Mouse (Mus musculus) MEL (cell line): ENCODE data around the gene Alox5ap. TPM values are rescaled to one million over a fixed set of nuclear protein-coding genes. Genes with fewer than 3 reads are reported as not detected.

Source experiments
- DNase-seq: peaks from one replicate; pipeline ENCODE4 v3.0.0; 2011; ENCODE audit warnings: low read depth, low spot score
- H3K27ac ChIP-seq: 2 replicates; pipeline ENCODE4 v1.5.1; 2012; ENCODE audit warnings: low read depth, mild to moderate bottlenecking, control low read depth, low read length, moderate library complexity; ENCODE audit not compliant: control insufficient read depth
- H3K27me3 ChIP-seq, 2 experiments: fragments of 150-350 bp in 1 of 2; sonication (generic) in 1 of 2; 2 replicates each; pipeline ENCODE4 v1.6.1; 2012; ENCODE audit warnings: low read length in 2 of 2, mild to moderate bottlenecking in 2 of 2, improper control_type of control experiment in 1 of 2, moderate library complexity in 1 of 2; ENCODE audit not compliant: insufficient read depth in 2 of 2, control insufficient read depth in 1 of 2
- H3K36me3 ChIP-seq, 2 experiments: 2 replicates each; pipeline ENCODE4 v1.6.1; 2012 to 2014; ENCODE audit warnings: low read length in 2 of 2, improper control_type of control experiment in 1 of 2, inconsistent platforms in 1 of 2, mild to moderate bottlenecking in 1 of 2; ENCODE audit not compliant: insufficient read depth in 2 of 2, control insufficient read depth in 1 of 2
- H3K4me1 ChIP-seq, 2 experiments: fragments of 150-350 bp in 1 of 2; sonication (generic) in 1 of 2; 2 replicates each; pipeline ENCODE4 v1.6.1; 2012; ENCODE audit warnings: low read length in 2 of 2, improper control_type of control experiment in 1 of 2, mild to moderate bottlenecking in 1 of 2; ENCODE audit not compliant: insufficient read depth in 2 of 2, control insufficient read depth in 1 of 2
- H3K4me3 ChIP-seq, 2 experiments: fragments of 150-350 bp in 1 of 2; sonication (generic) in 1 of 2; 2 replicates each; pipeline ENCODE4 v1.5.1; 2012; ENCODE audit warnings: low read depth in 2 of 2, low read length in 2 of 2, mild to moderate bottlenecking in 2 of 2, moderate library complexity in 2 of 2, control low read depth in 1 of 2, improper control_type of control experiment in 1 of 2; ENCODE audit not compliant: control insufficient read depth in 1 of 2, insufficient read depth in 1 of 2
- H3K79me2 ChIP-seq: 2 replicates; pipeline ENCODE4 v1.6.1; 2012; ENCODE audit warnings: mild to moderate bottlenecking, low read length, moderate library complexity; ENCODE audit not compliant: control insufficient read depth, poor library complexity, insufficient read depth
- H3K9ac ChIP-seq: 2 replicates; pipeline ENCODE4 v1.6.1; 2012; ENCODE audit warnings: low read depth, mild to moderate bottlenecking, control low read depth, low read length, moderate library complexity; ENCODE audit not compliant: control insufficient read depth, poor library complexity, severe bottlenecking
- H3K9me3 ChIP-seq: fragments of 150-350 bp; sonication (generic); replicated peaks from 2 replicates; pipeline ENCODE4 v1.6.1; 2012; ENCODE audit warnings: mild to moderate bottlenecking, low read length, improper control_type of control experiment, moderate library complexity; ENCODE audit not compliant: insufficient read depth
- CHD2 ChIP-seq: IDR thresholded peaks from 2 replicates; pipeline ENCODE4 v1.6.1; 2011; ENCODE audit warnings: low read length, improper control_type of control experiment
- CTCF ChIP-seq, 3 experiments: IDR thresholded peaks in 2 of 3; conservative IDR thresholded peaks in 1 of 3; 2 replicates each; pipeline ENCODE4 v1.5.1; 2011 to 2012; ENCODE audit warnings: low read length in 3 of 3, low read depth in 2 of 3, mild to moderate bottlenecking in 2 of 3, improper control_type of control experiment in 1 of 3, inconsistent platforms in 1 of 3, mixed read lengths in 1 of 3, moderate library complexity in 1 of 3; ENCODE audit not compliant: control insufficient read depth in 1 of 3, insufficient read depth in 1 of 3, poor library complexity in 1 of 3, severe bottlenecking in 1 of 3
- E2F4 ChIP-seq: IDR thresholded peaks from 2 replicates; pipeline ENCODE4 v1.6.1; 2011; ENCODE audit warnings: low read depth, low read length, improper control_type of control experiment, borderline replicate concordance
- ELF1 ChIP-seq: IDR thresholded peaks from 2 replicates; pipeline ENCODE4 v1.6.1; 2014; ENCODE audit warnings: low read depth, mild to moderate bottlenecking, inconsistent platforms, low read length, improper control_type of control experiment, moderate library complexity
- EP300 ChIP-seq, 2 experiments: IDR thresholded peaks; 2 replicates each; pipeline ENCODE4 v1.6.1; 2011; ENCODE audit warnings: improper control_type of control experiment in 2 of 2, low read length in 2 of 2, low read depth in 1 of 2, mild to moderate bottlenecking in 1 of 2
- ETS1 ChIP-seq: IDR thresholded peaks from 2 replicates; pipeline ENCODE4 v1.6.1; 2012; ENCODE audit warnings: low read depth, mild to moderate bottlenecking, inconsistent platforms, low read length, improper control_type of control experiment, moderate library complexity
- GABPA ChIP-seq: IDR thresholded peaks from 2 replicates; pipeline ENCODE4 v1.6.1; 2012; ENCODE audit warnings: low read depth, mild to moderate bottlenecking, inconsistent platforms, low read length, improper control_type of control experiment, moderate library complexity
- GATA1 ChIP-seq: IDR thresholded peaks from 2 replicates; pipeline ENCODE4 v1.6.1; 2011; ENCODE audit warnings: low read depth, low read length, improper control_type of control experiment
- KAT2A ChIP-seq: conservative IDR thresholded peaks from 2 replicates; pipeline ENCODE4 v1.6.1; 2012; ENCODE audit warnings: low read depth, low read length, improper control_type of control experiment, inconsistent platforms
- MAFK ChIP-seq: IDR thresholded peaks from 2 replicates; pipeline ENCODE4 v1.6.1; 2011; ENCODE audit warnings: low read depth, mild to moderate bottlenecking, low read length, improper control_type of control experiment, borderline replicate concordance
- MAX ChIP-seq: IDR thresholded peaks from 2 replicates; pipeline ENCODE4 v1.6.1; 2011; ENCODE audit warnings: low read length, improper control_type of control experiment
- MAZ ChIP-seq: IDR thresholded peaks from 2 replicates; pipeline ENCODE4 v1.6.1; 2012; ENCODE audit warnings: low read depth, mild to moderate bottlenecking, inconsistent platforms, low read length, improper control_type of control experiment
- MYB ChIP-seq: IDR thresholded peaks from 2 replicates; pipeline ENCODE4 v1.6.1; 2011; ENCODE audit warnings: mild to moderate bottlenecking, low read depth, low read length, improper control_type of control experiment
- NELFE ChIP-seq: IDR thresholded peaks from 2 replicates; pipeline ENCODE4 v1.6.1; 2011; ENCODE audit warnings: low read depth, low read length, improper control_type of control experiment
- NRF1 ChIP-seq: IDR thresholded peaks from 2 replicates; pipeline ENCODE4 v1.6.1; 2014; ENCODE audit warnings: low read depth, mild to moderate bottlenecking, inconsistent platforms, low read length, improper control_type of control experiment, moderate library complexity; ENCODE audit not compliant: poor library complexity, insufficient read depth, severe bottlenecking
- POLR2A ChIP-seq, 2 experiments: IDR thresholded peaks; 2 replicates each; pipeline ENCODE4 v1.6.1; 2011 to 2012; ENCODE audit warnings: low read length in 2 of 2, mild to moderate bottlenecking in 2 of 2, control low read depth in 1 of 2, improper control_type of control experiment in 1 of 2, low read depth in 1 of 2, moderate library complexity in 1 of 2; ENCODE audit not compliant: control insufficient read depth in 1 of 2, insufficient read depth in 1 of 2, poor library complexity in 1 of 2
- POLR2AphosphoS2 ChIP-seq: IDR thresholded peaks from 2 replicates; pipeline ENCODE4 v1.6.1; 2011; ENCODE audit warnings: low read length, improper control_type of control experiment
- POLR2AphosphoS5 ChIP-seq: IDR thresholded peaks from 2 replicates; pipeline ENCODE4 v1.6.1; 2012; ENCODE audit warnings: low read depth, borderline replicate concordance, mild to moderate bottlenecking, inconsistent platforms, low read length, moderate library complexity, mixed read lengths
- RAD21 ChIP-seq: IDR thresholded peaks from 2 replicates; pipeline ENCODE4 v1.6.1; 2011; ENCODE audit warnings: mild to moderate bottlenecking, low read depth, low read length, improper control_type of control experiment
- RCOR1 ChIP-seq: IDR thresholded peaks from 2 replicates; pipeline ENCODE4 v1.6.1; 2012; ENCODE audit warnings: low read depth, mild to moderate bottlenecking, inconsistent platforms, low read length, improper control_type of control experiment
- TAL1 ChIP-seq: IDR thresholded peaks from 2 replicates; pipeline ENCODE4 v1.6.1; 2012; ENCODE audit warnings: mild to moderate bottlenecking, inconsistent platforms, low read length, moderate library complexity, mixed read lengths
- TBP ChIP-seq: IDR thresholded peaks from 2 replicates; pipeline ENCODE4 v1.8.0; 2011; ENCODE audit warnings: low read depth, low read length, improper control_type of control experiment
- TCF12 ChIP-seq: IDR thresholded peaks from 2 replicates; pipeline ENCODE4 v1.6.1; 2014; ENCODE audit warnings: low read depth, mild to moderate bottlenecking, inconsistent platforms, low read length, improper control_type of control experiment, moderate library complexity
- UBTF ChIP-seq: IDR thresholded peaks from 2 replicates; pipeline ENCODE4 v1.6.1; 2012; ENCODE audit warnings: low read depth, mild to moderate bottlenecking, inconsistent platforms, low read length, improper control_type of control experiment, moderate library complexity, borderline replicate concordance; ENCODE audit not compliant: insufficient read depth
- USF1 ChIP-seq: IDR thresholded peaks from 2 replicates; pipeline ENCODE4 v1.6.1; 2014; ENCODE audit warnings: low read depth, mild to moderate bottlenecking, inconsistent platforms, low read length, improper control_type of control experiment, moderate library complexity
- USF2 ChIP-seq, 2 experiments: IDR thresholded peaks; 2 replicates each; pipeline ENCODE4 v1.6.1; 2011 to 2012; ENCODE audit warnings: improper control_type of control experiment in 2 of 2, low read length in 2 of 2, borderline replicate concordance in 1 of 2, inconsistent platforms in 1 of 2, low read depth in 1 of 2, mild to moderate bottlenecking in 1 of 2; ENCODE audit not compliant: insufficient read depth in 1 of 2
- ZC3H11A ChIP-seq: IDR thresholded peaks from 2 replicates; pipeline ENCODE4 v1.6.1; 2012; ENCODE audit warnings: low read depth, mild to moderate bottlenecking, inconsistent platforms, low read length, improper control_type of control experiment
- ZKSCAN1 ChIP-seq: IDR thresholded peaks from 2 replicates; pipeline ENCODE4 v1.6.1; 2012; ENCODE audit warnings: low read depth, mild to moderate bottlenecking, inconsistent platforms, low read length, improper control_type of control experiment, moderate library complexity
- polyA plus RNA-seq, 2 experiments: library from polyadenylated mRNA; stranded (reverse) in 1 of 2; unstranded in 1 of 2; fragments of >175 nt in 1 of 2; fragments of >200 nt in 1 of 2; gene quantifications; 2 replicates each; pipeline versions ENCODE4 v1.2.1 to v1.2.4; 2012; ENCODE audit warnings: low replicate concordance in 2 of 2, low read depth in 1 of 2; ENCODE audit not compliant: insufficient read length in 2 of 2, insufficient read depth in 1 of 2, missing spikeins in 1 of 2
- total RNA-seq: library from RNA; depleted of rRNA; stranded (reverse); fragments of 300-350 nt; gene quantifications from 2 replicates; pipeline ENCODE4 v1.2.3, GENCODE M21; 2012

The Alox5ap gene
- total and polyA plus RNA-seq, 3 experiments = 56.4 to 157 TPM; not detected in 1

DNA sequence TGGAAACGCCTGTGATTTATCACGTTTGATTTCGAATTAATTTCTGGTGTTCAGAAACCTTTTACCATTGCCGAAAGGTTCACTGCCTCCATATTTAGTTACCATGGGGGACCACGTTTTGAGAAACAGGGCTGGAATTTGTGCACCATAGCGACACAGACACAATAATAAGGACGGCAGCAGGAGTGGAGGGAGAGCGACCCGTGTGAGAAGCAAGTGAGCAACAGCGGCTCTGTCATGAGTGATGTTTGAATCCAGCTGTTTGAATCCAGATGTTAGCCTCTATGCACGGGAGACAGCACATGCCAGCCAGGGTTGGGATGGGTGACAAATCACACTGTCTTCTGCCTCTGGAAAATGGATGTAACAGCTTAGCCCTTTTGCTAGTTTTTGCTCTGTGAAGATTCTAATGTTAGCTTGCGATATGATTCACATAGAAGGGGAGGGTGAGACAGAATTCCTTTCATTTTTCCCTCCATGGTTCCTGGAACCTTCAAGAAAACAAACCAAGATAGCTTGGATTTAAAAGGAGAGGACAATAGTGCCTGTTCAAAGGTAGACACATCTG is 50.0 kb downstream of the Alox5ap start:
- H3K27ac ChIP-seq = no peak overlapping the region

GRCm38 (mm10) chr5:149316926-149317325 is 52.4 kb downstream of the Alox5ap start:
- DNase-seq = no peak

More for the DNA sequence above, 50.0 kb downstream of the Alox5ap start:
- Histone ChIP-seq H3K27me3 (no peaks in the 10 kb centered on the region), H3K9me3 (no peaks in the 10 kb centered on the region), H3K79me2 (no peaks in the 10 kb centered on the region)
- no peak for TF ChIP-seq CTCF (IDR thresholded peaks at IDR 0.05 in 2 of 3, conservative IDR thresholded peaks at IDR 0.05 in 1 of 3; ENCODE audit: control insufficient read depth in 1 of 3, insufficient read depth in 1 of 3, low read depth in 2 of 3, low read length in 3 of 3, poor library complexity in 1 of 3, severe bottlenecking in 1 of 3)
- no peak for TF ChIP-seq ETS1
- TF ChIP-seq EP300 (IDR thresholded peaks at IDR 0.05; ENCODE audit: low read depth in 1 of 2, low read length in 2 of 2) = no peak
- no peak for TF ChIP-seq MAZ
- TF ChIP-seq USF1 = no peak
- TF ChIP-seq MAFK = no peak
- TF ChIP-seq RAD21 = no peak
- TF ChIP-seq ELF1 = no peak
- no peak for TF ChIP-seq NRF1
- no peak for TF ChIP-seq POLR2A (IDR thresholded peaks at IDR 0.05; ENCODE audit: control insufficient read depth in 1 of 2, insufficient read depth in 1 of 2, low read depth in 1 of 2, low read length in 2 of 2, poor library complexity in 1 of 2)
- TF ChIP-seq NELFE = no peak
- TF ChIP-seq, all 39 proteins: peak for 0
- Histone ChIP-seq H3K4me3 (no peak overlapping the region), H3K9ac (no peak overlapping the region), H3K4me1 (no peaks in the 10 kb centered on the region), H3K36me3 (no peaks in the 10 kb centered on the region)
- no peak for DNase-seq

More at GRCm38 (mm10) chr5:149316926-149317325, 52.4 kb downstream of the Alox5ap start:
- Histone ChIP-seq H3K27ac (no peak overlapping the region), H3K36me3 (no peaks in the 10 kb centered on the region), H3K79me2 (no peaks in the 10 kb centered on the region), H3K9me3 (no peaks in the 10 kb centered on the region), H3K4me1 (no peaks in the 10 kb centered on the region), H3K4me3 (no peak overlapping the region), H3K27me3 (peaks cover 0 to 3% of the 10 kb centered on the region in 2 experiments; a peak in 1 of 4 replicates), H3K9ac (no peak overlapping the region)
- TF ChIP-seq GATA1 = no peak
- no peak for TF ChIP-seq E2F4
- TF ChIP-seq CTCF (IDR thresholded peaks at IDR 0.05 in 2 of 3, conservative IDR thresholded peaks at IDR 0.05 in 1 of 3; ENCODE audit: control insufficient read depth in 1 of 3, insufficient read depth in 1 of 3, low read depth in 2 of 3, low read length in 3 of 3, poor library complexity in 1 of 3, severe bottlenecking in 1 of 3) = no peak
- TF ChIP-seq ZKSCAN1 = no peak
- no peak for TF ChIP-seq RAD21
- no peak for TF ChIP-seq ELF1
- TF ChIP-seq CHD2 = no peak
- TF ChIP-seq GABPA = no peak
- no peak for TF ChIP-seq UBTF
- TF ChIP-seq MAX = no peak
- TF ChIP-seq USF2 (IDR thresholded peaks at IDR 0.05; ENCODE audit: borderline replicate concordance in 1 of 2, insufficient read depth in 1 of 2, low read depth in 1 of 2, low read length in 2 of 2) = no peak
- no peak for TF ChIP-seq POLR2AphosphoS2
- no peak for TF ChIP-seq RCOR1
- no peak for TF ChIP-seq TCF12
- TF ChIP-seq TBP = no peak
- TF ChIP-seq POLR2AphosphoS5 = no peak
- TF ChIP-seq MYB = no peak
- no peak for TF ChIP-seq ZC3H11A
- TF ChIP-seq KAT2A = no peak
- no peak for TF ChIP-seq TAL1
